ENCODE assay signal across 25 mouse cellular contexts in the genomic region with DNA sequence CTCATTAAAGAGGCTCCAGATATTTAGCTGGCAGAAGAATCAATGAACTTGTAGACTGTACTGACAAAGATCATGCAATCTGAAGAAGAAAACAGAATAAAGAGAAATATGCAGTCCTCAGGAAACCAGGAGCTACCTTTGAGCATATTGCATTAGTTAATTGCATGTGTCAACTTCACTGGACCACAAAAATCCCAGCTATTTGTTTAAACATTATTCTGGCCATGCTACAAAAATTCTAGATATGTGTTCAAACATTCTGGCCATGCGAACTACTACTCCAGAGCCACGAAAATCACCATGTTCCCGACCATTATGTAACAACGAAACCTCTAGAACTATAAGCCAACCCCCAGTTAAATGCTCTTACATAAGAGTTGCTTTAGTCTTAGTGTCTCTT. TPM values are rescaled to one million over a fixed set of nuclear protein-coding genes. Genes with fewer than 3 reads are reported as not detected.
DNase-seq lines count a peak whose midpoint lies in the region; ATAC-seq and TF ChIP-seq lines count a peak whose summit lies in the region.
"Had no signal": no experiment of that assay in that cellular context is flagged by ENCODE, and none has a peak within 500 bp of the region (broad histone marks: within the 10 kb centered on the region; RNA-seq: fewer than 3 reads in every experiment).

No protein-coding gene starts in this region.

- H3K27me3 ChIP-seq in kidney, postnatal 0 days (ENCODE audit: insufficient read depth, low read length): no peaks in the 10 kb centered on the region
- H3K27me3 ChIP-seq in lung, postnatal 0 days (replicated peaks; ENCODE audit: insufficient read depth, low read length): no peaks in the 10 kb centered on the region
- H3K27me3 ChIP-seq: heart, embryonic 12.5 days had no signal

- no peak for TF ChIP-seq CTCF in kidney, postnatal 0 days (IDR thresholded peaks at IDR 0.05; ENCODE audit: low read depth)
- no peak for TF ChIP-seq CTCF in lung, postnatal 0 days (IDR thresholded peaks at IDR 0.05)

- H3K27ac ChIP-seq in kidney, postnatal 0 days: no peak overlapping the region
- H3K27ac ChIP-seq in lung, postnatal 0 days (ENCODE audit: low read length): no peak overlapping the region
- H3K27ac ChIP-seq: embryonic facial prominence, embryonic 15.5 days; forebrain, embryonic 10.5 days; gastrocnemius, adult 2 months; hindbrain, embryonic 10.5 days; hindbrain, embryonic 14.5 days had no signal

- 74% methylated on average over 4 of the region's 4 CpGs for WGBS in kidney, postnatal 0 days
- WGBS in lung, postnatal 0 days: 52% methylated on average over 4 of the region's 4 CpGs

- no peak overlapping the region for H3K4me2 ChIP-seq in kidney, postnatal 0 days (ENCODE audit: low read length)
- H3K4me2 ChIP-seq in lung, postnatal 0 days (replicated peaks; ENCODE audit: low read depth, low read length): no peak overlapping the region
- H3K4me2 ChIP-seq: embryonic facial prominence, embryonic 15.5 days; heart, embryonic 12.5 days; hindbrain, embryonic 14.5 days had no signal

- H3K4me1 ChIP-seq in kidney, postnatal 0 days (replicated peaks; ENCODE audit: insufficient read depth, low read length): no peaks in the 10 kb centered on the region
- no peaks in the 10 kb centered on the region for H3K4me1 ChIP-seq in lung, postnatal 0 days (ENCODE audit: insufficient read depth, low read depth, low read length)
- H3K4me1 ChIP-seq: embryonic facial prominence, embryonic 15.5 days; forebrain, embryonic 10.5 days; heart, embryonic 12.5 days; hindbrain, embryonic 10.5 days had no signal

- ATAC-seq in kidney, postnatal 0 days (replicated peaks; ENCODE audit: low FRiP score, low read depth): no peak
- peak; percentile 72 for ATAC-seq in lung, postnatal 0 days
- ATAC-seq: CD4-positive, CD25-positive, alpha-beta regulatory T cell, adult 4 months; forebrain, embryonic 14.5 days had no signal

- no peaks in the 10 kb centered on the region for H3K9me3 ChIP-seq in kidney, postnatal 0 days (replicated peaks; ENCODE audit: low read length)
- no peaks in the 10 kb centered on the region for H3K9me3 ChIP-seq in lung, postnatal 0 days (ENCODE audit: low read length)
- H3K9me3 ChIP-seq: embryonic facial prominence, embryonic 15.5 days; forebrain, embryonic 10.5 days; G1E; heart, embryonic 12.5 days; hindbrain, embryonic 10.5 days had no signal

- TF ChIP-seq EP300 in lung, postnatal 0 days (IDR thresholded peaks at IDR 0.05): peak; percentile 95

- H3K36me3 ChIP-seq in kidney, postnatal 0 days (ENCODE audit: insufficient read depth, low read length): no peaks in the 10 kb centered on the region
- no peaks in the 10 kb centered on the region for H3K36me3 ChIP-seq in lung, postnatal 0 days (ENCODE audit: insufficient read depth, low read length)
- H3K36me3 ChIP-seq: embryonic facial prominence, embryonic 15.5 days; forebrain, embryonic 10.5 days; G1E; heart, embryonic 12.5 days; hindbrain, embryonic 10.5 days had no signal

- H3K4me3 ChIP-seq in kidney, postnatal 0 days (replicated peaks; ENCODE audit: low read depth, low read length): no peak overlapping the region
- H3K4me3 ChIP-seq in lung, postnatal 0 days (ENCODE audit: low read depth, low read length): no peak overlapping the region
- H3K4me3 ChIP-seq: embryonic facial prominence, embryonic 15.5 days; erythroblast, embryonic 14.5 days; forebrain, embryonic 10.5 days; gastrocnemius, adult 2 months; heart, embryonic 12.5 days; hindbrain, embryonic 10.5 days had no signal

- no peak overlapping the region for H3K9ac ChIP-seq in kidney, postnatal 0 days (ENCODE audit: low read depth, low read length)
- H3K9ac ChIP-seq in lung, postnatal 0 days (replicated peaks; ENCODE audit: low read depth): no peak overlapping the region
- H3K9ac ChIP-seq: embryonic facial prominence, embryonic 15.5 days; heart, embryonic 12.5 days; hindbrain, embryonic 14.5 days had no signal

- peak; percentile 17 for DNase-seq in kidney, postnatal 0 days (ENCODE audit: low spot score)
- no peak for DNase-seq in kidney, postnatal 14 days
- DNase-seq in lung, postnatal 0 days (ENCODE audit: low spot score): peak; percentile 62
- no peak for DNase-seq in lung, postnatal 10 days
- DNase-seq in Muller cell, postnatal 12 days (ENCODE audit: inconsistent ontology term): peak; percentile 85
- DNase-seq in urinary bladder, postnatal 4 days (ENCODE audit: low spot score in 2 of 2): no peak
- no peak for DNase-seq in cerebellum, adult 11 months
- DNase-seq: adrenal gland, adult 2 months; adrenal gland, postnatal 25 days; B cell, adult 2 months; cerebellum, adult 8-10 months; cerebellum, postnatal 14 days; embryo, embryonic 11 days; gastrocnemius, adult 2 months; gastrocnemius, postnatal 25 days had no signal

RNA-seq across cellular contexts. Expression of a gene that starts 37.9 kb away (rescaled TPM):
- polyA plus RNA-seq in kidney, postnatal 0 days (2015; fragmentation: Nextera tagmentation; extraction: Ambion mirVana): 0.13 and 0.19 TPM in 2 replicates
- polyA plus RNA-seq in lung, postnatal 0 days (2015; fragmentation: Nextera tagmentation; extraction: Ambion mirVana): 0.20 and 0.45 TPM in 2 replicates
- polyA plus RNA-seq: adrenal gland, adult 2 months; CD4-positive, CD25-positive, alpha-beta regulatory T cell, adult 4 months; erythroblast, embryonic 14.5 days; G1E; heart, embryonic 16.5 days had no signal

RNA-seq across cellular contexts. Expression of a gene that starts 49.8 kb away (rescaled TPM):
- polyA plus RNA-seq in kidney, postnatal 0 days (2015; fragmentation: Nextera tagmentation; extraction: Ambion mirVana): 1.5 and 1.8 TPM in 2 replicates
- 3.3 and 4.9 TPM in 2 replicates for polyA plus RNA-seq in lung, postnatal 0 days (2015; fragmentation: Nextera tagmentation; extraction: Ambion mirVana)
- polyA plus RNA-seq: erythroblast, embryonic 14.5 days had no signal

Comparison
In these comparisons a context has a peak if more than half of its experiments do, and no peak if none do; other contexts are left out.
1. DNase-seq: peak in kidney, postnatal 0 days (single experiment), lung, postnatal 0 days (single experiment) and Muller cell, postnatal 12 days (single experiment); none in kidney, postnatal 14 days (single experiment), lung, postnatal 10 days (single experiment), urinary bladder, postnatal 4 days (0 of 2) and cerebellum, adult 11 months (single experiment).